Mouse (Mus musculus) thymus, postnatal 4 days (tissue): ENCODE measurements around the gene Chdh.

ENCODE experiments used
- DNase-seq: peaks from one replicate; pipeline ENCODE4 v3.0.0; 2021

Chdh gene

GRCm38 (mm10) chr14:30014487-30014886, 5.7 kb downstream of the Chdh start:
- DNase-seq = peak; percentile 51

GRCm38 (mm10) chr14:30015008-30015407, 6.2 kb downstream of the Chdh start:
- DNase-seq = no peak

DNA sequence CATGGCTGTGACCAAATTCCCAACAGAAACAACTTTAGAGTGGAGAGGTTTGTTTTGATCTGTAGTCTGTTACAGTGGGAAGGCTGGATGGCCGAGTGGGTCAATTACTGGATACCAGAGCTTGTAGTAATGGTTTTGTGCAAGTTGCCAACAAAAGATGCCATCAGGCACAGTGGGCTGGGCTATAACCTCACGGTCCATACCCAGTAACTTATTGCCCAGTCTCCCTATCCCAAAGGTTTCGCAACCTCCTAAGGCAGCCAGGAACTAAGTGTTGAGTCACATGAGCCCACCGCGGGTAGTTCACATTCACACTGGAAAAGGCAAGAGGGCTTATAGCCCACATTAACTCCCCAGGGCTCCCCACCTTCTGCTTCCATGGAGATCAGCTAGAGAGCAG, 7.8 kb downstream of the Chdh start:
- no peak for DNase-seq

GRCm38 (mm10) chr14:30017794-30018462, 9.1 kb downstream of the Chdh start:
- no peak for DNase-seq

- DNase-seq = no peak
These were observed 9.6 kb downstream of the Chdh start for GRCm38 (mm10) chr14:30018463-30018801.

DNA sequence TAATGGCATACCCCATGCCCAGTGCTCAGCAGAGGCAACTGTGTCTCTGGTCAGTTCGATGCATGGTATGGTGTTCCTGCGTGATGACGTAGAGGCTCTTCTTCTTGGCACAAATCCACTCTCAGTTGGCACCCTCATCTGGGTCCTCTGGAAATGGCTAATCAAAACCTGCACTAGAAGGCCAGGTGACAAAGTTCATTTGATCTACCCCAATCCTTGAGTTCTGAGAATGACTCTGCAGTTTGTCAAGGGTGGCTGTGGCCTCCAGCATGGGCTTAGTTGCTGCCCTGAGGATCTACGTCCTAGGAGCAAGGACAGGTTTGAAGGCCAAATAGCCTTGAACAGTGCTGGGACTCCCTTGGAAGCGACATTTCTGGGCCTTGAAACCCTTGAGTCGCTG, 10.0 kb downstream of the Chdh start:
- no peak for DNase-seq

- no peak for DNase-seq
These were observed 10.6 kb downstream of the Chdh start for GRCm38 (mm10) chr14:30019375-30019774.

- DNase-seq = peak; percentile 42
These were observed 11.2 kb downstream of the Chdh start for GRCm38 (mm10) chr14:30019792-30020575.

DNA sequence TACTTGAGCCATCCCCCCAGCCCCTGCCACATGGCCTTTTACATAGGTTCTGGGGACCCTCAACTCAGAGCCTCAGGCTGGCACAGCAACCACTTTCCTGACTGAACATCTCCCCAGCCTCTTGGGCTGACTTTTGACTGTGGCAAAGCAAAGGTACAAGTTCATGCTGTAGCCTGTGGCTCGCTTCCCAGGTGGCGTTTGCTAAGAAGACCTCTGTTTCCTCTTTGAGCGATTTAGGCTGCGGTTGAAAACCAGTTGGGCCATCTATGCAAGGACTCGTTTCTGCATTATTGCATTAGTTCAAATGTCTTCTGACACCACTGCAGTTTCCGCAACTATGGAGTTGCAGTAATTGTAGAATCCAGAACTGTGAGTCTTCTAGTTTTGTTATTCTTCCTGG, 13.6 kb downstream of the Chdh start:
- DNase-seq = peak; percentile 60

GRCm38 (mm10) chr14:30024387-30024786, 15.6 kb downstream of the Chdh start:
- DNase-seq = no peak

GRCm38 (mm10) chr14:30027378-30027777, 18.6 kb downstream of the Chdh start:
- DNase-seq = peak; percentile 94

DNA sequence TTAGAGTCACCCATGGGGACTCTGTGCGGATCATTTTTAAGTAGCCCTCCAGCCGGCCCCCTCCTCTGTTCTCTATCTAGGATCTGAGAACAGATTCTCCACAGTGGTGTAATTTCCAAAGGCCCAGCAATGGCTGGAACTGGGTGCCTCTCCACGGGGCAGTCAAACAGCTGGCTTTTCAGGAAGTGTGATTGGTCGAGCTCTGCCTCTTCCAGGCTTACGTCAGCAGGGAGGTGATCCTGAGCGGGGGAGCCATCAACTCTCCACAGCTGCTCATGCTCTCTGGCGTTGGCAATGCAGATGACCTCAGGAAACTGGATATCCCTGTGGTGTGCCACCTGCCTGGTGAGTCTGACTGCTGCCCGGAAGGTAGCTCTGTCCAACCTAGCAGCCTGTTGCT, 24.6 kb downstream of the Chdh start:
- DNase-seq = no peak

DNA sequence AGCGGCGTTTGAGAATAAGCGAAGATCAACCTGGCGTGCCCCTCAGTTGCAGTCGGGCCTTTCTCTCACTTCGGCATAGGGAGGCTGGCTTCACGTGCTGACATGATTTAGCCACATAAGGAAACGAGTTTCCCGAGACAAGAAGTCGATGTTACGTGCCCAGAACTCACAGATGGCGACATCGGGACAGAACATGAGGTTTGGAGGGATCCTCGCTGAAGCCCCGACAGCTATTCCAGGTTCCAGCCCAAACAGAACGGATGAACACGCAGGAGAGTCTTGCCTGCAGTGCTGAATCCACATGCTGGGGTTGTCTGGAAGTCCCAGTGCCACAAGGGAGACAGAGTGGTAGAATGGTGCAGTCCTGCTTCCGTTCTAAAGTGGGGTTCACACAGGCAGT, 29.6 kb downstream of the Chdh start:
- DNase-seq = no peak

- DNase-seq = no peak
These were observed 30.6 kb downstream of the Chdh start for GRCm38 (mm10) chr14:30039413-30039812.

DNA sequence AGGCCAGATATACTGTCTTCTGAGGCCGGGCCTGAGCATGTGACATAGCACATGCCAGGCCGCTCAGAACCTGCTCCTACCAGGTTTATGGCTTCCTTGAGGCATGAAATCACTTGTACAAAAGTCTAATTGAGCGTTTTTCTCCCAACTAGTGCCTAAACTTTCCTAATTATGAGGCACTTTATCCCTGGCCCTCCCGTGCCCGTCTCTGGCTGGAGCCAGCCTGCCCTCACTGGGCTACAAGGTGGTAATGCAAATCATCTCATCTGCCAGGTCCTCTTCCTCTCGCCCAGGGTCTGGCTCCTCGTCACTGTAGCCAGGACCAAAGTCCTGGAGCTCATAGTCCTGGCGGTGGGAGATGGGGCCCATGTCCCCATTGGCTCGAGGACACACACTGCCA, 33.0 kb downstream of the Chdh start:
- no peak for DNase-seq

- no peak for DNase-seq
These were observed 34.6 kb downstream of the Chdh start for GRCm38 (mm10) chr14:30043356-30043940.

- no peak for DNase-seq
These were observed 36.4 kb downstream of the Chdh start for GRCm38 (mm10) chr14:30045239-30045638.

- no peak for DNase-seq
These were observed 36.9 kb downstream of the Chdh start for GRCm38 (mm10) chr14:30045704-30046220.

GRCm38 (mm10) chr14:30046976-30047375, 38.2 kb downstream of the Chdh start:
- no peak for DNase-seq

GRCm38 (mm10) chr14:30048049-30048448, 39.2 kb downstream of the Chdh start:
- DNase-seq = peak; percentile 63

DNA sequence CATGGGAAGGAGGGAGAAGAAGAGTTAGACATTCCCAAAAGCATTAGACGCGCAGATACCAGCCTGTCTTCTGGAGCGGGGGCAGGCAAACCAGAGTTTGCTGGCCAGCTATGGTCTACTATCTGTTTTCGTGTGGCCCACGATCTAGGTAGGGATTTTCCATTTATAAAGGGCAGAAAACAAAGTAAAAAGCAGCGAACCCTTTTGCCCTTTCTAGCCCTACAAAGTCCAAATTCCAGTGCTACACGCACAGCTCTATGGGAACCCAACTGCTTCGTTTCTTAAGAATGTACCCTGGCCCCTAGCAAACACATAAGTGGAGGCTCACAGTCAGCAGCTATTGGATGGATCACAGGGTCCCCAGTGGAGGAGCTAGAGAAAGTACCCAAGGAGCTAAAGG, 41.5 kb downstream of the Chdh start:
- DNase-seq = no peak

DNA sequence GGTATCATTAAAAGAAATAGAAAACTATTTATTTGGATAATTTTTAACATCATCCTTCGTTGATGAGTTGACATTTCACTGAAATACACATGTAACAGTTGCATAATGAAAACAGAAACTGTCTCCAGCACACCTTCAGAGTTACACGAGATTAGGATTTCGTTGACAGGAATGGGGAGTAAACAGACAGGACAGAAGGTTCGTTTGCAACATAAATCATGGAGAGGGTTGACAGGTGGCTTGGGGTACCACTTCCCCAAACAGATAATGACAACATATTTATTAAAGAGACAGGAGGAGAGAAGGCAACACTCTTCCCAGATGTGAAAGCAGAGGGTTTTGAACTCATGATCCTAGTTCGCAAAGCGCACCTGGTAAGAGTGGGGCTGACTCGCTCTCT, 46.1 kb downstream of the Chdh start:
- no peak for DNase-seq

GRCm38 (mm10) chr14:30056031-30056766, 47.4 kb downstream of the Chdh start:
- DNase-seq = no peak
